Mouse (Mus musculus) E14TG2a.4 (cell line): ENCODE data around the gene Daw1.

Experiments
- CTCF ChIP-seq: conservative IDR thresholded peaks from 2 replicates; pipeline ENCODE4 v1.5.1; 2014; ENCODE audit warnings: low read length
- NANOG ChIP-seq: IDR thresholded peaks from 2 replicates; pipeline ENCODE4 v1.6.1; 2014; ENCODE audit warnings: borderline replicate concordance, low read length, mixed read lengths
- POU5F1 ChIP-seq: IDR thresholded peaks from 2 replicates; pipeline ENCODE4 v1.6.1; 2014; ENCODE audit warnings: low read length, borderline replicate concordance

DNA sequence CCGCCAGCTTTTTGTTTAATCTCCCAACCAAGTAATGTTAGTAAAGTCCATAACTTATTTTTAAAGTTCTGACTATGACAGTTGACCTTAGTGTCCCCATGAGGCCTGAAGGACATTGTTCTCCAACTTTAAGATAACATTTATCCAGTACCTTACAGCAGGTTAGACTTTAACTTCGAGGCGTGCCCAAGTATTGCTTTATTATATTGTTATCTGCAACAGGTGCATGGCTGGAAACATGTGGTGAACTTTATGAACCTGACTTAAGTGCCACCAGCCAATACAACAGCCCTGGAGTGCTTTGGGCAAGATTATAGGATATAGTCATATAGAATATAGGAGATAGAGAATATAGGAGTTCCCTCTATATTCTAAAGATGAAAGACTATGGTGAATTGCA lies 42.3 kb upstream of the Daw1 start:
- no peak for TF ChIP-seq CTCF
- TF ChIP-seq NANOG: no peak
- no peak for TF ChIP-seq POU5F1
